ENCODE assay signal across 9 mouse cellular contexts in genomic region chr5:140619151-140619771, GRCm38 (mm10). TPM values are rescaled to one million over a fixed set of nuclear protein-coding genes. Genes with fewer than 3 reads are reported as not detected.
DNase-seq lines count a peak whose midpoint lies in the region; ATAC-seq and TF ChIP-seq lines count a peak whose summit lies in the region.
"Had no signal": no experiment of that assay in that cellular context is flagged by ENCODE, and none has a peak within 500 bp of the region (broad histone marks: within the 10 kb centered on the region; RNA-seq: fewer than 3 reads in every experiment).

No protein-coding gene starts in this region.

- ATAC-seq in embryonic facial prominence, embryonic 12.5 days (ENCODE audit: insufficient number of reproducible peaks, insufficient read depth, low FRiP score, low TSS enrichment), result no peak

- 0 out of 2 replicates have a peak, but pooled peaks cover 8% of the 10 kb centered on the region for H3K4me1 ChIP-seq in embryonic facial prominence, embryonic 12.5 days

- H3K36me3 ChIP-seq in embryonic facial prominence, embryonic 12.5 days, result peaks cover 34% of the 10 kb centered on the region

- 27% methylated on average over 6 of the region's 6 CpGs for WGBS in embryonic facial prominence, embryonic 12.5 days

- DNase-seq in CD4-positive helper T cell, adult 2 months (ENCODE audit: low read depth, low spot score), result peak; percentile 85
- DNase-seq in T-cell, adult 2 months (ENCODE audit: low spot score), result peak; percentile 81
- DNase-seq in heart, postnatal 4 days, result peak; percentile 87
- DNase-seq in layer of hippocampus, adult 2 months (ENCODE audit: low spot score in 2 of 2), result peak; percentile 76 to 79
- DNase-seq in lung, postnatal 36 days, result peak; percentile 91
- peak; percentile 69 to 72 for DNase-seq in right cerebral cortex, adult 2 months (ENCODE audit: low spot score in 2 of 2)
- DNase-seq in urinary bladder, postnatal 4 days (ENCODE audit: low spot score in 2 of 2), result peak; percentile 73 to 85

- no peaks in the 10 kb centered on the region for H3K27me3 ChIP-seq in embryonic facial prominence, embryonic 12.5 days

- H3K27ac ChIP-seq in embryonic facial prominence, embryonic 12.5 days, result 0 out of 2 replicates have a peak overlapping the region, but pooled peaks have one; percentile 8
- H3K27ac ChIP-seq in layer of hippocampus, adult 2 months, result peak overlapping the region; percentile 48; the same call in 1 of the 2 replicates

- H3K4me3 ChIP-seq in embryonic facial prominence, embryonic 12.5 days, result no peak overlapping the region
- no peak overlapping the region for H3K4me3 ChIP-seq in layer of hippocampus, adult 2 months

- H3K9me3 ChIP-seq in embryonic facial prominence, embryonic 12.5 days, result no peaks in the 10 kb centered on the region

- peak; percentile 85 for TF ChIP-seq CTCF in layer of hippocampus, adult 2 months (conservative IDR thresholded peaks at IDR 0.05)

- no peak overlapping the region for H3K4me2 ChIP-seq in embryonic facial prominence, embryonic 12.5 days (replicated peaks)

- H3K9ac ChIP-seq in embryonic facial prominence, embryonic 12.5 days, result no peak overlapping the region

RNA-seq across cellular contexts. Expression of gene Lfng, which starts 12.1 kb away (rescaled TPM):
- polyA plus RNA-seq in embryonic facial prominence, embryonic 12.5 days (2016; fragmentation: Nextera tagmentation; extraction: Ambion mirVana), result 14.0 and 14.2 TPM in 2 replicates
- 10 to 100 TPM; 11.6 to 12.1 TPM for total RNA-seq in heart, postnatal 4 days (2021)
- 10 to 100 TPM; 23.9 to 24.8 TPM for total RNA-seq in layer of hippocampus, adult 2 months (2021)

RNA-seq across cellular contexts. Expression of gene Ttyh3, which starts 29.6 kb away (rescaled TPM):
- polyA plus RNA-seq in embryonic facial prominence, embryonic 12.5 days (2016; fragmentation: Nextera tagmentation; extraction: Ambion mirVana), result 60.6 and 62.6 TPM in 2 replicates
- total RNA-seq in heart, postnatal 4 days (2021), result 10 to 100 TPM; 83.0 to 90.4 TPM
- total RNA-seq in layer of hippocampus, adult 2 months (2021), result 100 to 1,000 TPM; 187 to 201 TPM

RNA-seq across cellular contexts. Expression of gene Grifin, which starts 54.4 kb away (rescaled TPM):
- polyA plus RNA-seq in embryonic facial prominence, embryonic 12.5 days (2016; fragmentation: Nextera tagmentation; extraction: Ambion mirVana), result 0.53 and 1.1 TPM in 2 replicates
- not detected for total RNA-seq in heart, postnatal 4 days (2021)
- total RNA-seq in layer of hippocampus, adult 2 months (2021), result not detected
- total RNA-seq: gastrocnemius, postnatal 4 days had no signal
